Mouse (Mus musculus): ENCODE results near the gene Kntc1.
A peak's percentile ranks its signal among the peaks of the same experiment; 100 is the strongest.
"Not testable (repeated sequence)": the region's sequence is repeated elsewhere in the genome, so short reads cannot be mapped to it uniquely, and the experiment has no call there.

Kntc1 gene

DNA sequence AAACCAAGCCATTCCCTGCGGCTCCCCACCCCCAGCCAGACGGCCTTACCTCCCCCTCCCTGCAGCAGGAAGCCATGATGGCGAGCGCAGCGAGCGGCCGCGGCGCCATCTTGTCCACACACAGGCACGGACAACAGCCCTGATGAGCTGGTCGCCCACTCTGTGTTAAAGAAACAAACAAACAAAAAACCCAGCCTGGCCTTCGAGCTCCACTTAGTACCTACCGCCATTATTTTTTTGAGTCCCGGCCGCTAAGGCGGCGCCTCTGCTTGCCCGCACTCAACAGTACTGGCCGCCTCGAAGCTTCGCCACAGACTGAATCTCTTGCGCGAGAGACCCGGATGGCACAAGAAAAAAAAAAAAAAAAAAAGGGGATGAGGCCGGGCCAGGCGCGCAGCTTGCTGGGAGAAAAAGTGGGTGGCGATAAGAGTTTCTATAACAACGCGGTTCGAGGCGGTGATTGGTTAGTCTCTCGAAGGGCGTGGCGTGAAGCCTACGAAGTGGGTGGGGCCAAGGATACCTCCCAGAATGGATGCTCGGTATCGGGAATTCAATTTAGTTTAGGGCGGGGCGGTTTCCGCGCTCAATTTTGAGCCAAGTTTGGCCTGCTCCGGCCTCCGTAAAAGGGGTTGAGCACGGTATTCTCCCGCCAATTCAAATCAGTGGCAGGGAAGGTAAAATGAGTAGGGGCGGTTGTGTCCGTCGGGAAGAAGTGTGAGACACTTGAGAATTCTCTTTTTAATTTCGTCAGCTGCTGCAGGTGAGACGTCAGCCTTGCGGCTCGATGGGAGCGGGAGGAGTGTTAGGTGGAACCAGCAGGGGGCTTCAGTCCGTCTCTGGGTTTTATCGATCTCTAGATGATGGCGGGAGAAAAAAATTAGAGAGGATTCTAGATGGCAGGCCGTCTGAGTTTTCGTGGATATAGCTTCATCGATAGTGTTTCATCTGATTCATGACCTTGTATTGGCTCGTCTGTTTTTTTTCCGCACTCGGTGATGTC lies at the start of gene Kntc1, which contains the start of gene Rsrc2:
TSS of gene Kntc1 (plus strand) at position 652 of the 1,000 bp plus-strand sequence.
TSS of gene Rsrc2 (minus strand) at position 350 of the 1,000 bp plus-strand sequence.
- peak; percentile 100 for DNase-seq (ENCODE audit: low read depth, low spot score)

DNA sequence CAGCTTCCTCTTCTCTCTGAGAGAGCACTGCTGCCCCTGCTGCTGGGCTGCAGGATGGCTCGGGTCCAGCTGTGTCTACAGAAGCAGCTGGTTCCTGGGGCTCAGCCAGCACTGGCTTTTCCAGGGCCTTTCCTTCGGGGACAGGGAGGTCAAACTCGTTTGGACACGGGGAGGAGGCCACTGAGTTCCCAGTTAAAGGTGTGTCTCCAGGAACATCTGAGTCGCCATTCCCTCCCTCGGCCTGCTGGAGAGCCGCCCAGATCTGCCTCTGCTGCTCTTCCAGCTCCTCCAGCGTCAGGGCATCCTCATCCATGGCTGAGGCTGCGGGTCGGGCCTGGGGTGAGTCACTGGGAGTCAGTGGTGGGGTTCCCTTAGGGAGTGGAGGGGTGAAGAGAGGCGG lies 48.9 kb upstream of the Kntc1 start:
- peak; percentile 59 for DNase-seq (ENCODE audit: low read depth, low spot score)

- peak; percentile 37 for DNase-seq (ENCODE audit: low read depth, low spot score)
Observed at GRCm38 (mm10) chr5:123708598-123708997, 40.9 kb upstream of the Kntc1 start.

GRCm38 (mm10) chr5:123709571-123709970 lies 39.9 kb upstream of the Kntc1 start:
- no peak for DNase-seq (ENCODE audit: low read depth, low spot score)

GRCm38 (mm10) chr5:123713782-123714181 lies 35.7 kb upstream of the Kntc1 start:
- DNase-seq (ENCODE audit: low read depth, low spot score) = no peak

- DNase-seq (ENCODE audit: low read depth, low spot score) = no peak
Observed at GRCm38 (mm10) chr5:123714622-123715021, 34.9 kb upstream of the Kntc1 start.

- peak; percentile 99 for DNase-seq (ENCODE audit: low read depth, low spot score)
Observed at GRCm38 (mm10) chr5:123720328-123721311, 28.9 kb upstream of the Kntc1 start, which contains the start of gene Zcchc8. Gene Zcchc8, minus strand, starts transcription at chr5:123721100.

- not testable (repeated sequence) for DNase-seq (ENCODE audit: low read depth, low spot score)
Observed at GRCm38 (mm10) chr5:123723816-123724215, 25.7 kb upstream of the Kntc1 start.

DNA sequence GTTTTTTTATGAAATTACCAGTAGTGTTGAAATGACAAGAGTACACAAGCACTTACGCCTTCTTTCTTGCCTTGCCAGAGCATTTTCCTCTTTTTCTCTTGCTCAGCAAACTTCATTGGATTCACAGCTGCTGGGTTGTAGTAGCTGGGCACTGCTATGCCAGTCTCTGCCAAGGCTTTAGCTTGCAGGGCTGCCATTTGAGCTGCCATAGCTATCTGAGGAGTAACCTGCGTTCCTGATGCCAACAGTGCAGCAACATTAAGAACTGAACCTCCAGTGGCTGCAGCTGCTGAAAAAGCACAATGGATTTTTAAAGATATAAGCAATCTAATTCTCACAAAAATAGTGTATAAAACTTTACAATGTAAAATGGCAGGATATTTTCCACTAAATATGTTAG lies 18.5 kb upstream of the Kntc1 start:
- DNase-seq (ENCODE audit: low read depth, low spot score) = no peak

DNA sequence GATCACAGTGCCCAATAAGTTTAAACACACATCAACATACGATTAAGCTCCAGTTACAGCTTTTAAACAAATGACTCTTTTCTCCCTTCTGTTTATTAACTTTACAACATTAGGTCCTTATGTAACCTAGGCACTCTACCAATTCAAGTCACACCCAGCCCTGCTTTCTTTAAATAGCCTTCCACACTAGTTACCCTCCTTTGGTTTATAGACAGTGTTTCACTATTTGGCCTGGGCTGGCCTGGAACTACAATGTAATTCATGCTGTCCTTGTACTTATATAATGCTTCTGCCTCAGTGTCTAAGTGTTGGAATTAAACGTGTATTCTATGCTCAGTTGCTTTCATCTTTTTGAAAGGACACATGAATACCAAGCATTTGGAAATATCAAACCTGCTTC lies 5.2 kb upstream of the Kntc1 start:
- no peak for DNase-seq (ENCODE audit: low read depth, low spot score)

DNA sequence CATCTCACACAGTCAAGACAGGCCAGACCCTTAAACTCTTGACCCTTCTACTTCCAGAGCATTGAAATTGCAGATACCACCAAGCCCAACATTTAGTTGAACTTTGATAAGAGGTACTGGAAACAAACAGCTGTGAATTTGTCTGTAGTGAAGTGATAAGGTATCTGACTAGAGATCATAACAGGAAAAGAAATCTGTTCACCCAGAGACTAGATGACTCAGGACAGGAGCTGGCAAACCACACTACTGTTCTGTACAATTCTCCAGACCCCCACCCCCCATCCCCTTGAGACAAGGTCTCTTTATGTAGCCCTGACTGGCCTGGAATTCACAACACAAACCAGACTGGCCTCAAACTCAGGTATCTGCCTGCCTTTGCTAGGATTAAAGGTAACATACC lies 3.3 kb upstream of the Kntc1 start:
- DNase-seq (ENCODE audit: low read depth, low spot score) = no peak

DNA sequence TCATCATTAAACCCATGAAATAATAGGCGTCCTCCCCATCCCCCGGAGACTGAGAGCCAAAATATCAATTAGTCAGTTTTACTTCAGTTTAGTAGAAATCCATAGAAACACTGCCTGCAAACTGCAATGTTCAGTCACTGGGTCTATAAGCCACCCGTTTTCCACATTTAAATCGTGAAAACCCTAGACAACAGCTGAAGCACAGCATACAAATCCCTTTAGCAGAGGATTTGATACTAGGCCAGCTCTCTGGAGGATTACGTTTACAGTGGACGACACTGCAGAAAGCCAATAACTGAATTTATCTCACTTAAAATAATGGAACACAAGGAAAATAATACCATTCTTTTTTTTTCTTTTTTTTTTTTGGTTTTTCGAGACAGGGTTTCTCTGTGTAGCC lies 1.9 kb upstream of the Kntc1 start:
- peak; percentile 21 for DNase-seq (ENCODE audit: low read depth, low spot score)

DNA sequence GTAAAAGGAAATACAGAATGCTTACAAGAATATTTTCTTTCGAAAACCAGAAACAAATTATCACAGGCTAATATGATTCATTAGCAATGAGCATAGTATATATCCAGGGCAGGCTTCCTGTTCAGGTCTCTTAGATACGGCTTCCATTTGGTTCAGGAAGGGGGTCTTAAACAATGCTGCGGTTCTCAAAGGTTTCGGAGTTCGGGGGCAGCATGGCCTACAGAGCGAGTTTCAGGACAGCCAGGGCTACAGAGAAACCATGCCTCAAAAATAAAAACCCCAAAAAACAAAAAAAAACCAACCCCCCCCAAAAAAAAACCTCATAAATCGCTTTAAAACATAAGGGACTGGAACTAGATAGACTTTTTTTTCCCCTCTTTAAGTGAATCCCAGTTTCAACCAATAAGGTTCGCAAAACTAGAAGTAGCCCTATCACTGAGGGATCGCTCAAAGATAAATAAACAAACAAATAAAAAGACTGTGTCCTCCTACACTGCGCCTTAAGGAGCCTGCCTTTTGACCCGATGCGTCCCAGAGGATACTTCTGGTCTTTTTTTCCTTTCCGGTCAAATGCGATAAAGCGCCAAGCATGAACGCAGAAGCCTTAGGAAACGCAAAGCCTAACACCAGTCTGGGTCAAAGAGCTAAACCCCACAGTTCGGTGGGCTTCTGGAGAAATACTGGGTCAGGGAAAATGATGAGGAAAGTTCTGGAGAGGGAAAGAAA lies 1.0 kb upstream of the Kntc1 start:
- no peak for DNase-seq (ENCODE audit: low read depth, low spot score)

DNA sequence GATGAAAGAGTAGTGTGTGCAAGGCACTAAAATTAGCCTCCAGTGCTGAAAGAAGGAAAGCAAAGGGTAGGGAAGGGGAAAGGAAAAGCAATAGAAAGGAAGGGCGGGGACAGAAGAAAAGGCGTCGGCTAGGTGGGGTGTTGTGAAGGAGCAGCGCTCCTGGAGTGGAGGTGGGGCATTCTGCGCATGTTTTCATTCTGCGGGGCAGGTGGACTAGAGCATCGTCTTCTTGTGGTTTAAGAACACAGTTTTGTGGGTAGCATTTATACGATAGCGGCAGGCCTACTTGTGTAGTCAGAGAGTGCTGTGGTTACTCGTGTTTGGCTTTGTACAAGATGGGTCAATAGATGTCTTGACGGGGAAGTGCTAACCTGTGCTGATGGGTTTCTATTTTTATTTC lies 16.0 kb downstream of the Kntc1 start:
- no peak for DNase-seq (ENCODE audit: low read depth, low spot score)

- DNase-seq (ENCODE audit: low read depth, low spot score) = not testable (repeated sequence)
Observed at GRCm38 (mm10) chr5:123766455-123766854, 16.9 kb downstream of the Kntc1 start.

DNA sequence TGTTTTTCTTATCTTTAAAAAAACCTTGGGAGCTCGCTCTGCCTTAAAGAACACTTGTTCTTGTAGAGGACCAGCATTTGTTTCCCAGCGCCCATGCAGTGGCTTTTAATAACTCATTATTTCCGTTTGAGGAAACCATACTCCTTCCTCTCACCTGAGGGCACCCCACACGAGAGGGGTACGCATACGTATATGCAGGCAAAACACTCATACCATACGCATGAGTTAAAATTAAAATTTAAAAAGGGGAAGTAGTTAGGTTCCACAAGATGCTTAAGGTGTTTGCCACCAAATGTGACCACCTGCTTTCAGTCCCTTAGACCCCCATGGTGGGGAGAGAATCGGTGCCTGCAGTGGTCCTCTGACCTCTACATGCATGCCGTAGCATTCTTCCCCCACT lies 23.9 kb downstream of the Kntc1 start:
- no peak for DNase-seq (ENCODE audit: low read depth, low spot score)

GRCm38 (mm10) chr5:123780716-123781115 lies 31.2 kb downstream of the Kntc1 start:
- DNase-seq (ENCODE audit: low read depth, low spot score) = no peak

DNA sequence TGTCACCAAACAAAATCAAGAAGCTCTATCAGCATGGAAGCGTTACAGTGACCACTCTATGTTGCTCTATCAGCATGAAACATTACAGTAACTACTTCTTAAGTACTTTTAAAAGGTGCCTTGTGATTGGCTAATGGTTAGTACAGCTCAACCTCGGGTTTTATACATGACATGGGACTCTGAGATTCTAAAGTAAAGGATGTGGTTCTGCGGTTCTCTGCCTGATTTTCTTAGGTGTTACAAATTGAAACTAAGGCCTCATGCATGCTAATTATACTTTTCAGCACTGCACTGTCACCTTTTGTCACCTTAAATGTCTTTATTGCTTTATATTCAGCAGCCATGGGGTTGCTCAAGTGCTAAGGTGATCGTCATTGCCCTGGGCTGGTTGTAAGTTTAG lies 32.3 kb downstream of the Kntc1 start:
- no peak for DNase-seq (ENCODE audit: low read depth, low spot score)

- no peak for DNase-seq (ENCODE audit: low read depth, low spot score)
Observed at GRCm38 (mm10) chr5:123788976-123789375, 39.5 kb downstream of the Kntc1 start.

DNA sequence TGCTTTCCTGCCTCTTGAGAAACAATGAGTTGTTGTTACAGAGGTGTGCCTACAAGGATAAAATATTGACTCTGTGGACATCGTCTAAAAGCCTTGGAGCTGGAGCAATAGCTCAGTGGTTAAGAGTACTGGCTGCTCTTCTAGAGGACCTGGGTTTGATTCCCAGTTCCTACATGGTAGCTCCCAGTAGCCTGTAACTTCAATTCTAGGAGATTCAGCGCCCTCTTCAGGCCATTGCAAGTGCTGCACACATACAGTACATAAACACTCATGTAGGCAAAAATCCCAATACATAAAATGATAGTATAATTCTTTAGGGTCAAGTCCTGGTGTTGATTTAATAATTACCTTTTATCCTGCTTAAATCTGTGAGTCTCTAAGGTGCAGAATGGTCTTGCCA lies 43.6 kb downstream of the Kntc1 start:
- no peak for DNase-seq (ENCODE audit: low read depth, low spot score)

DNA sequence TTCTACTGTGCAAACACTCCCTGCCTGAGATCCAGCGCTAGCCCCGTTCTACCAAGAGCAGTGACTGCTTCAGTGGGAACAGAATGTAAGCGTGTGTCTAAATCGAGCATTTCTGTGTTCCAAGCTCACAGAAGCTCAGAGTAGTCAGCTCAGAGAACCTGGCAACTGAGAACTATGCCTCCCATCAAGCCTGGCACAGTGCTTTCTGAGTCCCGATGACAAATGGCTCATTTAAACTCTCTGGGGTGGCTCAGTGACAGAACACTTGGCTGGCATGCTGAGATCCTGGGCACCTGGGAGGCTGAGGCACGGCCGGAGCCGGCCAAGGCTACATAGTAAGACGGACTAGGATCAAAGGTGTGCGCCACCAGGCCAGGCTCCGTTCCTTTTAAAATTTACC lies 56.8 kb downstream of the Kntc1 start:
- DNase-seq (ENCODE audit: low read depth, low spot score) = peak; percentile 95

All from brain, adult 2 months (tissue).